Mouse (Mus musculus): ENCODE results near the gene Nudt22. TPM values are rescaled to one million over a fixed set of nuclear protein-coding genes. Genes with fewer than 3 reads are reported as not detected.

Gene Nudt22
- polyA plus RNA-seq, 1 experiment from 2014 or later = 10.5 TPM

DNA sequence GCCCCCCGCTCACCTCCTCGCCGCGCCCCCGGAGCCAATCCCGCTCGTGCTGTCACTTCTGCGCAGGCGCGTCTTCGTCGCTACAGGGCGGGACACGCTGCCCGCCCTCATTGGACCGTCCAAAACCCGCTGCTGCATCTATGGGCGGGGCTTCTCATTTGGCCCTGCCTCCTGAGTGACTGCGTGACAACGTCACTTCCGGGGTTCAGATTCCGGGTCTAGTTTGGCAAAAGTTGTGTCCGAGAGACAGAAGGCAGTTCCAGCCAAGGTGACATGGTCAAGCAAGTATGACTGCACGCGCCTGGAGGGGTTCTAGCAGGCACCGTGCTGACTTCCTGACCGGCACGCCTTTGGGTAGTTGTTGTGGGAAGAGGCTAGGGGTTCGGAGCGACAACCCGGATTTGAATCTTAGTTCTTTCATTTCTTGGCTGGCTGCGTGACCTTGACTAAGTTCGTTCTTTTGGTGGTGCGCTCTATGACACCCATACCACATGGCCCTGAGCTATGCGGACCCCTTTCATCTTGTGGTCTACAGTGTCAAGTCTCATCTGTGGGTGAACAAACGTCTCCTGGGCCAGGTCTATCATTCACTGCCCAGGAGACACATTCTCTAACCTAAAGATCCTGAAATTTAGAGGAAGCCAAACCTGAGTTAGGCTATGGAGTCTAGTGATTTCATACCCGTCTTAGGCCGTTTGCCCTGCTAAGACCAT lies 15.4 kb downstream of the Nudt22 start, which contains the start of gene Fkbp2:
TSS of gene Fkbp2 (minus strand) at position 121 of the 713 bp plus-strand sequence.
- Histone ChIP-seq H3K36me3 (ENCODE audit: control insufficient read depth, insufficient read depth) (peaks cover 9% of the 10 kb centered on the region), H3K4me1 (ENCODE audit: control insufficient read depth, low read depth, low read length) (peaks cover 51% of the 10 kb centered on the region), H3K27ac (ENCODE audit: low read length) (peak within 1 kb of the TSS; percentile 93), H3K4me3 (ENCODE audit: low read depth, low read length) (peak within 1 kb of the TSS; percentile 88), H3K4me2 (ENCODE audit: low read depth, low read length) (peak within 1 kb of the TSS; percentile 96), H3K9me3 (replicated peaks; ENCODE audit: control insufficient read depth, low read length) (no peaks in the 10 kb centered on the region), H3K27me3 (ENCODE audit: control insufficient read depth, insufficient read depth, low read depth, low read length) (no peaks in the 10 kb centered on the region), H3K9ac (ENCODE audit: low read depth, low read length) (peak within 1 kb of the TSS; percentile 92)
- 1% methylated on average over 38 of the region's 38 CpGs for WGBS (ENCODE audit: insufficient replicate concordance)
- ATAC-seq (ENCODE audit: low read depth) = peak; percentile 82

DNA sequence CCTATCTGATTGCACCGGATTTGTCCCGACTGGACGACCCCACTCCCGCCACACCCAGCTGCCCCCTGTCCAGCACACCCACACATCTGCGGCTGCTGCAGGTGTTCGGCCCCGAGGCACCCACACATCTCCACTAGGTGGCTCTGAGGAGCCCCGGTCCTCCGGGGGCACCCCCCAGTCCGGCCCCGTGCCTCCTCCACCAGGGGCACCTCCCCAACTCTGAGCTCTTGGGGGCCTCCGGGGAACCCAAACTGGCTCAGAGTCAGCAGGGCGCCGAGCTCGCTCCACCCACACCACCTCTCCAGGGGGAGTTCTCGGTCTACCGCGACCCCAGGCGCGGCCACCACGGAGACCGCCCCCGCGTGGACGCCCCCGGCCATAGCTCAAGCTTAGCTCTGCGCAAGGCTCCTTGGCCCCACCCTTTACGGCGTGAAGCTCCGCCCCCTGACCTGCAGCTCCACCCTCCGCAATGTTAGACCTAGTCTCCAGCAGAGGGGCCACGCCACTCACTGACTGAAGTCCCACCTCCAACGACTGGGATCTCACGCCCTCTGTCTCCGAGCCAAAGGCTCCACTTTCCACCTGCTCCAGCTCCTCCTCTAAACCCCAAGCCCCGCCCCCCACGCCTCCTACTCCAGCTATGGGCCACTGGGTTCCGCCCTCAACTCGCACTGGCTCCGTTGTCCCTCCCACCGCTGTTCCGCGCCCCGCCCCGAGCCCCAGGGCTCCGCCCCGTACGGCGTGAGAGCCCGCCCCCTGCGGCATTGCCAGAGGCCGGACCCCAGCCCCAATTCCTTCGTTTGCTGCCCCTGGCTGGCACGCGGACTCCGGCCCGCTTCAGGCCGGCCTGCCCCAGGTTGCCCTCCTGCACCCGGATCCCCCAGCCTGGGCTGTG lies 16.2 kb downstream of the Nudt22 start:
- H3K9me3 ChIP-seq (replicated peaks; ENCODE audit: control insufficient read depth, low read length) = no peaks in the 10 kb centered on the region
- H3K4me3 ChIP-seq (ENCODE audit: low read depth, low read length) = peak overlapping the region; percentile 88
- peaks cover 4% of the 10 kb centered on the region for H3K36me3 ChIP-seq (ENCODE audit: control insufficient read depth, insufficient read depth)
- under 1% methylated on average over 56 of the region's 59 CpGs for WGBS (ENCODE audit: insufficient replicate concordance)
- peak; percentile 86 for ATAC-seq (ENCODE audit: low read depth)
- H3K27me3 ChIP-seq (ENCODE audit: control insufficient read depth, insufficient read depth, low read depth, low read length) = no peaks in the 10 kb centered on the region
- H3K4me2 ChIP-seq (ENCODE audit: low read depth, low read length) = peak overlapping the region; percentile 96
- peaks cover 46% of the 10 kb centered on the region for H3K4me1 ChIP-seq (ENCODE audit: control insufficient read depth, low read depth, low read length)
- H3K9ac ChIP-seq (ENCODE audit: low read depth, low read length) = peak overlapping the region; percentile 92
- peak overlapping the region; percentile 93 for H3K27ac ChIP-seq (ENCODE audit: low read length)

DNA sequence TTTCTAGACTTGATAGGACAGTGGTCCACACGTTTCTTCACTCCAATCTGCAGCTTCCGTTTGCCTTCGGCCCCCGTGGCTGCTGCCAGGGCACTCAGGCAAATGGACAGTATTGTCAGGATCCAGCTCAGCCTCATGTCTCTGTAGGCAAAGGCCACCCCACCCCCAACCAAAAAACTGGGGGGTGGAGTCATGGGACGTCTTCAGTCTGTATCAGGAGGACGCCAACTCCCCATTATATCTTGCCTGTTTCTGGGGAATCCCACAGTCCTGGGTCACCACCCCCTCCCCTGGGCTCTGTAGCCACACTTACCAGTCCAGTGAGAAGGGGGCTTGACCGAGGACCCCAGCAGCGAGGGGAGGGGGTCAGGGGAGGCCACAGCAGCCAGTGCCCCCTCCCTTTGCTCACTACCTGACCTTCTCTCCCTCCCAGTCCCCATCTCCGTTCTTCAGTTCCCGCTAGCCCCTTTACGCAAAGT lies 16.9 kb downstream of the Nudt22 start:
- 8% methylated on average over 11 of the region's 11 CpGs for WGBS (ENCODE audit: insufficient replicate concordance)
- ATAC-seq (ENCODE audit: low read depth) = no peak
- peaks cover 53% of the 10 kb centered on the region for H3K4me1 ChIP-seq (ENCODE audit: control insufficient read depth, low read depth, low read length)

GRCm38 (mm10) chr19:6978639-6978974 lies 17.3 kb downstream of the Nudt22 start:
- H3K4me1 ChIP-seq (ENCODE audit: control insufficient read depth, low read depth, low read length) = peaks cover 57% of the 10 kb centered on the region

More for the DNA sequence above, 16.9 kb downstream of the Nudt22 start:
- Histone ChIP-seq H3K9ac (ENCODE audit: low read depth, low read length) (peak overlapping the region; percentile 81), H3K36me3 (ENCODE audit: control insufficient read depth, insufficient read depth) (peaks cover 4% of the 10 kb centered on the region), H3K27ac (ENCODE audit: low read length) (peak overlapping the region; percentile 93), H3K9me3 (replicated peaks; ENCODE audit: control insufficient read depth, low read length) (no peaks in the 10 kb centered on the region), H3K4me2 (ENCODE audit: low read depth, low read length) (peak overlapping the region; percentile 96), H3K4me3 (ENCODE audit: low read depth, low read length) (peak overlapping the region; percentile 88), H3K27me3 (ENCODE audit: control insufficient read depth, insufficient read depth, low read depth, low read length) (no peaks in the 10 kb centered on the region)

DNA sequence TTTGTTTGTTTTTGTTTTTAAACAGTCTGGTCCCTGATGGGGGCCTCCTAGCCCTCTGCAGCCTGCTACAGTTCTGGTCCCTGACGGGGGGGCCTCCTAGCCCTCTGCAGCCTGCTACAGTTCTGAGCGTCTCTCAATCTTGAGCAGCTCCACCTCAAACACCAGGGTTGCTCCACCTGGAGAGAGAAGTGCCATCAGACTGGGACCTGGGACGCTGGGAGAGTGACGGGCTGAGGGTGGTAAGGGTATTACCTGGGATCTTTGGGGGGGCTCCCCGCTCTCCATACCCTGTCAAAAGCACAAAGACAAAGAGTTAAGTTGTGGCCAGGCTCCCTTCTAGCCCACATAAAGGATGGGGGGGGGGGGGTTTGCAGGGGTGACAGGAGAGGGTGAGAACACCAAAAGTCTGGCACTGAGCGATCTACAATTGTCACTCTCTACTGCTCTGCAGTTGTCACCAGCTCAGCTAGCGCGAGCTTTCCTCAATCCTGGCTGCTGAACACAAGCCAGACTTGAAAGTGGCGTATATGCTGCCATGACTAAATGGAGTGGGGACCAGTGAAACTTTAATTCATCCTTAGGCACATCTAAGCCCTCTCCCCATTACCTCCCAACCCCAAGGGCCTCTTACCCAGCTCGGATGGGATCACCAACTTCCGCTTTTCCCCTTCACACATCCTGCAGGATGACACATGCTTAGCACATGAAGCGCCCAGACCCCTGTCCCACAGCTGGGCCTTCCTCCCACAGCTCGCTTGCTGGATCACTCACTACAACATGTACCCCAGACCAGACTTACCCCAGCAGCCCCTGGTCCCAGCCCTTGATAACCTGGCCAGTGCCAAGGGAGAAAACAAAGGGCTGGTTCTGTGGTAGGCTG lies 17.9 kb downstream of the Nudt22 start:
- H3K4me1 ChIP-seq (ENCODE audit: control insufficient read depth, low read depth, low read length) = peaks cover 57% of the 10 kb centered on the region
- no peak for ATAC-seq (ENCODE audit: low read depth)

More at GRCm38 (mm10) chr19:6978639-6978974, 17.3 kb downstream of the Nudt22 start:
- Histone ChIP-seq H3K9ac (ENCODE audit: low read depth, low read length) (peak overlapping the region; percentile 81; the same call in 1 of the 2 replicates), H3K27ac (ENCODE audit: low read length) (peak overlapping the region; percentile 93), H3K4me2 (ENCODE audit: low read depth, low read length) (peak overlapping the region; percentile 96), H3K27me3 (ENCODE audit: control insufficient read depth, insufficient read depth, low read depth, low read length) (no peaks in the 10 kb centered on the region), H3K36me3 (ENCODE audit: control insufficient read depth, insufficient read depth) (peaks cover 4% of the 10 kb centered on the region), H3K9me3 (replicated peaks; ENCODE audit: control insufficient read depth, low read length) (no peaks in the 10 kb centered on the region), H3K4me3 (ENCODE audit: low read depth, low read length) (peak overlapping the region; percentile 88)
- no peak for ATAC-seq (ENCODE audit: low read depth)
- 33% methylated on average over 3 of the region's 3 CpGs for WGBS (ENCODE audit: insufficient replicate concordance)

GRCm38 (mm10) chr19:6975537-6976521 lies 20.1 kb downstream of the Nudt22 start, which contains the start of gene Plcb3:
TSS of gene Plcb3 (minus strand) at chr19:6976470.
- Histone ChIP-seq H3K36me3 (ENCODE audit: control insufficient read depth, insufficient read depth) (peaks cover 4% of the 10 kb centered on the region), H3K27me3 (ENCODE audit: control insufficient read depth, insufficient read depth, low read depth, low read length) (no peaks in the 10 kb centered on the region), H3K4me3 (ENCODE audit: low read depth, low read length) (peak within 1 kb of the TSS; percentile 77), H3K4me1 (ENCODE audit: control insufficient read depth, low read depth, low read length) (peaks cover 52% of the 10 kb centered on the region), H3K9me3 (replicated peaks; ENCODE audit: control insufficient read depth, low read length) (no peaks in the 10 kb centered on the region), H3K9ac (ENCODE audit: low read depth, low read length) (peak within 1 kb of the TSS; percentile 56), H3K27ac (ENCODE audit: low read length) (peak within 1 kb of the TSS; percentile 57), H3K4me2 (ENCODE audit: low read depth, low read length) (peak within 1 kb of the TSS; percentile 99)
- WGBS (ENCODE audit: insufficient replicate concordance) = 0% methylated on average over 16 of the region's 16 CpGs
- ATAC-seq (ENCODE audit: low read depth) = no peak

More for the DNA sequence above, 17.9 kb downstream of the Nudt22 start:
- WGBS (ENCODE audit: insufficient replicate concordance) = 78% methylated on average over 13 of the region's 13 CpGs
- Histone ChIP-seq H3K9me3 (replicated peaks; ENCODE audit: control insufficient read depth, low read length) (no peaks in the 10 kb centered on the region), H3K36me3 (ENCODE audit: control insufficient read depth, insufficient read depth) (peaks cover 4% of the 10 kb centered on the region), H3K9ac (ENCODE audit: low read depth, low read length) (peak overlapping the region; percentile 81; the same call in 1 of the 2 replicates), H3K4me3 (ENCODE audit: low read depth, low read length) (peak overlapping the region; percentile 88), H3K27me3 (ENCODE audit: control insufficient read depth, insufficient read depth, low read depth, low read length) (no peaks in the 10 kb centered on the region), H3K27ac (ENCODE audit: low read length) (peak overlapping the region; percentile 93; the same call in 1 of the 2 replicates), H3K4me2 (ENCODE audit: low read depth, low read length) (peak overlapping the region; percentile 96; the same call in 1 of the 2 replicates)

DNA sequence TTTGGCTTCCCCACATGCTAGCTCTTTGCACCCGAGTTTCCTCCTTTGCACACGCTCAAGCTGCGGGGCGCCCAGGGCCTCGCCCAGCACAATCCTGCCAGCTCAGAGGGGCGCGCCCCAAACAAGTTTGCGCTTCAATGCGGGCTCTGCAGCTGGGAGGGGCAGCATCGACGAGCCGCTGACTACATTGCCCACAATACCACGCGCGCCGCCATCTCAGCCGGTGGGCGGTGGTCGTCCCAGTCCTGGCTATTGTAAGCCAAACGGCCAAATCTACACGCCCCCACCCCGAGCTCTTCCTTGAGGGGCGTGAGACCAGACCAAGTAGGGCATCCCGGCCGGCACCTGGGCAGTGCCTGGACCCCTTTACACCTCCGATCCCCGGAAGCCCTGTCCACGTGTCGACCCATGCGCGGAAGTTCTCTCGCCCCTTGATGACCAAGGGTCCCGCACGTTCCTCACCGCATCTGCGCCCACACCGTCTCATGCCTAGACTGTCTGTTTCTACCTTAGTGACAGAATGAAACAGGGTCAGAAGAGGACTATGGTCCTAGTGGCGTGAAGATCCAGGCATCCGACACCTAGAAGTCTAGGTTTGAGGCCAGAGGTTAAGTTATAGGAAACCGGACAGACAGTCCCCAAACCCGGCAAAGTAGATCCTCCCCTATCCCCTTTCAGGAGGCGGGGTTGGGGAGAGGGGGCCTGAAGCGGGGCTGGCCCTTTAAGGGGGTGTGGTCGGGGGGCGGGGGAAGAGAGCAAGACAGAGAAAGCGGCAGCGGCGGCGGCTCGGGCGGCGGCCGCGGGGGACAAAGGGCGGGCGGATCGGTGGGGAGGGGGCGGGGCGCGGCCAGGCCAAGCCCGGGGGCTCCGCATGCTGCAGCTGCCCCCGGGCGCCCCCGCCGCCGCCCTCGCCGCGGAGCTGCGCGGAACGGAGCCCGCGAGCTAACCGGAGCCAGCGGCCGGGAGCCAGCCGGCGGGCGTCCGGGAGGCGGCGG lies 21.4 kb downstream of the Nudt22 start, which contains the start of gene Ppp1r14b:
TSS of gene Ppp1r14b (plus strand) at position 758 of the 995 bp plus-strand sequence.
- Histone ChIP-seq H3K27me3 (ENCODE audit: control insufficient read depth, insufficient read depth, low read depth, low read length) (no peaks in the 10 kb centered on the region), H3K9me3 (replicated peaks; ENCODE audit: control insufficient read depth, low read length) (no peaks in the 10 kb centered on the region), H3K36me3 (ENCODE audit: control insufficient read depth, insufficient read depth) (peaks cover 4% of the 10 kb centered on the region), H3K4me1 (ENCODE audit: control insufficient read depth, low read depth, low read length) (peaks cover 64% of the 10 kb centered on the region), H3K4me3 (ENCODE audit: low read depth, low read length) (peak within 1 kb of the TSS; percentile 77), H3K27ac (ENCODE audit: low read length) (peak within 1 kb of the TSS; percentile 85), H3K4me2 (ENCODE audit: low read depth, low read length) (peak within 1 kb of the TSS; percentile 99), H3K9ac (ENCODE audit: low read depth, low read length) (peak within 1 kb of the TSS; percentile 56)
- under 1% methylated on average over 75 of the region's 84 CpGs for WGBS (ENCODE audit: insufficient replicate concordance)
- peak; percentile 63 for ATAC-seq (ENCODE audit: low read depth)

All from liver, embryonic 16.5 days (tissue).